Mouse (Mus musculus): ENCODE measurements around the gene Acer1. TPM values are rescaled to one million over a fixed set of nuclear protein-coding genes. Genes with fewer than 3 reads are reported as not detected.

Acer1 gene
- polyA plus RNA-seq, 1 experiment: not detected

DNA sequence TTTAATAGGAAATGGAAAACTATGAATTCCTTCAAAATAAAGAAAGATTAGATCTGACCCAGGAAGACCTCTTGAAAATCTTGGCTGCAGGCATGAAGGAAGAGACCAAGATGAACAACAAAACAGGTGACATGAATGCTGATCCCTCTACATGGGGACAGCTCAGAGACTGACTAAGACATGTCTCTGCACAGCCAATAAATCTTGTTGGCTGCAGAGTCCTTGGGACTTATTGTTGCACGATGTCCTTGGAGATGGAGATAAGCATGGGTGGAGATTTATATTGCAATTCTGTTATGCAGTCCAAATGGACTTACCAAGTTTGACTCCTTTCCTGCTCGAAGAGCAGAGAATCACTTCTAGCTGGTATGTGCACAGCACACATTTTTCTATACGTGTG lies 12.6 kb downstream of the Acer1 start:
- Histone ChIP-seq H3K79me3 (ENCODE audit: low read depth) (no peaks in the 10 kb centered on the region), H3ac (ENCODE audit: control insufficient read depth, insufficient read length, low read depth) (no peak overlapping the region), H3K79me2 (ENCODE audit: control insufficient read depth, insufficient read depth) (no peaks in the 10 kb centered on the region), H3K27me3 (ENCODE audit: control insufficient read depth, insufficient read depth, insufficient read length) (peaks cover 32% of the 10 kb centered on the region), H3K36me3 (ENCODE audit: control insufficient read depth, insufficient read depth) (no peaks in the 10 kb centered on the region), H3K4me3 (ENCODE audit: insufficient read depth, poor library complexity, severe bottlenecking) (no peak overlapping the region)
- TF ChIP-seq MAX (IDR thresholded peaks at IDR 0.05): no peak
- no peak for TF ChIP-seq FOSL1 (IDR thresholded peaks at IDR 0.05; ENCODE audit: insufficient read depth, low read length, poor library complexity, severe bottlenecking)
- TF ChIP-seq MYOG (IDR thresholded peaks at IDR 0.05; ENCODE audit: control insufficient read depth, extremely low read depth, insufficient read length): no peak
- TF ChIP-seq USF1 (IDR thresholded peaks at IDR 0.05; ENCODE audit: low read depth): no peak
- no peak for TF ChIP-seq MYOD1 (IDR thresholded peaks at IDR 0.05; ENCODE audit: control insufficient read depth, insufficient read length, low read depth)
- TF ChIP-seq CEBPB (IDR thresholded peaks at IDR 0.05; ENCODE audit: low read depth): no peak
- TF ChIP-seq CTCF (IDR thresholded peaks at IDR 0.05; ENCODE audit: control insufficient read depth, insufficient read depth, insufficient read length): no peak

GRCm38 (mm10) chr17:56963646-56964045 lies 18.3 kb downstream of the Acer1 start:
- Histone ChIP-seq H3ac (ENCODE audit: control insufficient read depth, insufficient read length, low read depth) (no peak overlapping the region), H3K79me2 (ENCODE audit: control insufficient read depth, insufficient read depth) (no peaks in the 10 kb centered on the region), H3K79me3 (ENCODE audit: low read depth) (no peaks in the 10 kb centered on the region), H3K27me3 (ENCODE audit: control insufficient read depth, insufficient read depth, insufficient read length) (peaks cover 11% of the 10 kb centered on the region), H3K4me3 (ENCODE audit: insufficient read depth, poor library complexity, severe bottlenecking) (no peak overlapping the region), H3K36me3 (ENCODE audit: control insufficient read depth, insufficient read depth) (no peaks in the 10 kb centered on the region)
- TF ChIP-seq CEBPB (IDR thresholded peaks at IDR 0.05; ENCODE audit: low read depth) (no peak), MYOG (IDR thresholded peaks at IDR 0.05; ENCODE audit: control insufficient read depth, extremely low read depth, insufficient read length) (no peak), MAX (IDR thresholded peaks at IDR 0.05) (no peak), MYOD1 (IDR thresholded peaks at IDR 0.05; ENCODE audit: control insufficient read depth, insufficient read length, low read depth) (no peak), FOSL1 (IDR thresholded peaks at IDR 0.05; ENCODE audit: insufficient read depth, low read length, poor library complexity, severe bottlenecking) (no peak), CTCF (IDR thresholded peaks at IDR 0.05; ENCODE audit: control insufficient read depth, insufficient read depth, insufficient read length) (no peak), USF1 (IDR thresholded peaks at IDR 0.05; ENCODE audit: low read depth) (no peak)

GRCm38 (mm10) chr17:56962642-56963405 lies 19.1 kb downstream of the Acer1 start:
- H3K79me2 ChIP-seq (ENCODE audit: control insufficient read depth, insufficient read depth): no peaks in the 10 kb centered on the region
- TF ChIP-seq CEBPB (IDR thresholded peaks at IDR 0.05; ENCODE audit: low read depth): no peak
- no peak for TF ChIP-seq MAX (IDR thresholded peaks at IDR 0.05)
- TF ChIP-seq MYOG (IDR thresholded peaks at IDR 0.05; ENCODE audit: control insufficient read depth, extremely low read depth, insufficient read length): no peak
- no peaks in the 10 kb centered on the region for H3K36me3 ChIP-seq (ENCODE audit: control insufficient read depth, insufficient read depth)
- peaks cover 11% of the 10 kb centered on the region for H3K27me3 ChIP-seq (ENCODE audit: control insufficient read depth, insufficient read depth, insufficient read length)
- no peak overlapping the region for H3ac ChIP-seq (ENCODE audit: control insufficient read depth, insufficient read length, low read depth)
- H3K79me3 ChIP-seq (ENCODE audit: low read depth): no peaks in the 10 kb centered on the region
- H3K4me3 ChIP-seq (ENCODE audit: insufficient read depth, poor library complexity, severe bottlenecking): no peak overlapping the region

- no peaks in the 10 kb centered on the region for H3K79me3 ChIP-seq (ENCODE audit: low read depth)
- no peak overlapping the region for H3ac ChIP-seq (ENCODE audit: control insufficient read depth, insufficient read length, low read depth)
- H3K4me3 ChIP-seq (ENCODE audit: insufficient read depth, poor library complexity, severe bottlenecking): no peak overlapping the region
- no peaks in the 10 kb centered on the region for H3K36me3 ChIP-seq (ENCODE audit: control insufficient read depth, insufficient read depth)
- peaks cover 11% of the 10 kb centered on the region for H3K27me3 ChIP-seq (ENCODE audit: control insufficient read depth, insufficient read depth, insufficient read length)
- TF ChIP-seq MYOG (IDR thresholded peaks at IDR 0.05; ENCODE audit: control insufficient read depth, extremely low read depth, insufficient read length) (no peak), FOSL1 (IDR thresholded peaks at IDR 0.05; ENCODE audit: insufficient read depth, low read length, poor library complexity, severe bottlenecking) (no peak), CTCF (IDR thresholded peaks at IDR 0.05; ENCODE audit: control insufficient read depth, insufficient read depth, insufficient read length) (no peak), USF1 (IDR thresholded peaks at IDR 0.05; ENCODE audit: low read depth) (no peak), MAX (IDR thresholded peaks at IDR 0.05) (no peak)
- no peaks in the 10 kb centered on the region for H3K79me2 ChIP-seq (ENCODE audit: control insufficient read depth, insufficient read depth)
Measured at GRCm38 (mm10) chr17:56961880-56962279, 20.0 kb downstream of the Acer1 start.

DNA sequence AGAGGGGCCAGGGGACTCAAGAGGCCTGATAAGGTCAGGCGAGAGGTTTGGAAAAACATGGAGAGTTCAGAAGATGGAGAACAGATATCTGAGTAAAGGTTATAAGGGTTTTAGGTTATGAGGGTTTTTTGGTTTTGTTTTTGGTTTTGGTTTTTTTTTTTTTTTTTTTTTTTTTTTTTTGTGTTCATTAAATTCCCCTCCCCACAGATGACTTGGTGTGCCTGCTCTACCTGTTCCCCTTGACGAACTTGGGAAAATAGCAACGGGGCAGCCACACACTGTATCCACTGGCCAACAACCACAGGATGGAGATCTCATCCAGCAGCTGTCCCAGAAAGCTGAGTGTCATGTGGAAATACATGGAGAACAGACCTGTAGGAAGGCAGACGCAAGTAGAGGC lies 23.3 kb downstream of the Acer1 start:
- Histone ChIP-seq H3ac (ENCODE audit: control insufficient read depth, insufficient read length, low read depth) (no peak overlapping the region), H3K79me3 (ENCODE audit: low read depth) (no peaks in the 10 kb centered on the region), H3K27me3 (ENCODE audit: control insufficient read depth, insufficient read depth, insufficient read length) (peaks cover 12% of the 10 kb centered on the region), H3K4me3 (ENCODE audit: insufficient read depth, poor library complexity, severe bottlenecking) (no peak overlapping the region), H3K36me3 (ENCODE audit: control insufficient read depth, insufficient read depth) (no peaks in the 10 kb centered on the region), H3K79me2 (ENCODE audit: control insufficient read depth, insufficient read depth) (no peaks in the 10 kb centered on the region)
- TF ChIP-seq CTCF (IDR thresholded peaks at IDR 0.05; ENCODE audit: control insufficient read depth, insufficient read depth, insufficient read length): no peak
- TF ChIP-seq USF1 (IDR thresholded peaks at IDR 0.05; ENCODE audit: low read depth): no peak
- TF ChIP-seq MYOD1 (IDR thresholded peaks at IDR 0.05; ENCODE audit: control insufficient read depth, insufficient read length, low read depth): no peak
- TF ChIP-seq FOSL1 (IDR thresholded peaks at IDR 0.05; ENCODE audit: insufficient read depth, low read length, poor library complexity, severe bottlenecking): no peak
- TF ChIP-seq CEBPB (IDR thresholded peaks at IDR 0.05; ENCODE audit: low read depth): no peak
- TF ChIP-seq MAX (IDR thresholded peaks at IDR 0.05): no peak
- TF ChIP-seq MYOG (IDR thresholded peaks at IDR 0.05; ENCODE audit: control insufficient read depth, extremely low read depth, insufficient read length): no peak

All from C2C12 (cell line).